Mouse (Mus musculus) forebrain, embryonic 12.5 days (tissue): ENCODE measurements around the gene Zfp568. TPM values are rescaled to one million over a fixed set of nuclear protein-coding genes. Genes with fewer than 3 reads are reported as not detected.

Experiments used
- ATAC-seq: fragments of 200-750 bp; cut with Nextera tagmentation; 2 replicates; pipeline ENCODE4 v1.8.0; 2017; ENCODE audit warnings: moderate TSS enrichment; ENCODE audit not compliant: low FRiP score
- H3K27ac ChIP-seq: fragments of 300-500 bp; sonication (generic); 2 replicates; pipeline ENCODE4 v1.5.1; 2016; ENCODE audit warnings: mild to moderate bottlenecking
- H3K27me3 ChIP-seq: fragments of 300-500 bp; sonication (generic); 2 replicates; pipeline ENCODE4 v1.6.1; 2016; ENCODE audit warnings: mild to moderate bottlenecking
- H3K36me3 ChIP-seq: fragments of 300-500 bp; sonication (generic); replicated peaks from 2 replicates; pipeline ENCODE4 v1.6.1; 2016; ENCODE audit warnings: mild to moderate bottlenecking
- H3K4me1 ChIP-seq: fragments of 300-500 bp; sonication (generic); 2 replicates; pipeline ENCODE4 v1.6.1; 2016
- H3K4me2 ChIP-seq: fragments of 300-500 bp; sonication (generic); 2 replicates; pipeline ENCODE4 v1.6.1; 2016; ENCODE audit warnings: mild to moderate bottlenecking, moderate library complexity
- H3K4me3 ChIP-seq: fragments of 300-500 bp; sonication (generic); replicated peaks from 2 replicates; pipeline ENCODE4 v1.5.1; 2016; ENCODE audit warnings: mild to moderate bottlenecking
- H3K9ac ChIP-seq: fragments of 300-500 bp; sonication (generic); 2 replicates; pipeline ENCODE4 v1.6.1; 2016; ENCODE audit warnings: mild to moderate bottlenecking
- H3K9me3 ChIP-seq: fragments of 300-500 bp; sonication (generic); 2 replicates; pipeline ENCODE4 v1.6.1; 2016
- WGBS: fragments of 180-500 bp; shearing (Covaris S2); methylation state at CpG from one replicate; pipeline ENCODE4 v1.1.7; 2016; 5-methylcytosine and 5-hydroxymethylcytosine counted together
- polyA plus RNA-seq: library from polyadenylated mRNA; unstranded; fragments of >200 nt; fragmentation: Nextera tagmentation; extraction: Ambion mirVana; gene quantifications from 2 replicates; pipeline ENCODE4 v1.2.1, GENCODE M21; 2016

Zfp568 gene
- polyA plus RNA-seq, 1 experiment from 2014 or later: 12.1 TPM

- Histone ChIP-seq H3K27me3 (no peaks in the 10 kb centered on the region), H3K9ac (no peak overlapping the region), H3K9me3 (no peaks in the 10 kb centered on the region), H3K36me3 (peaks cover 53% of the 10 kb centered on the region), H3K27ac (no peak overlapping the region), H3K4me1 (no peaks in the 10 kb centered on the region), H3K4me3 (no peak overlapping the region), H3K4me2 (no peak overlapping the region)
- 74% methylated on average over 4 of the region's 4 CpGs for WGBS
- no peak for ATAC-seq
Observed at GRCm38 (mm10) chr7:30027331-30027730, 43.6 kb downstream of the Zfp568 start.

DNA sequence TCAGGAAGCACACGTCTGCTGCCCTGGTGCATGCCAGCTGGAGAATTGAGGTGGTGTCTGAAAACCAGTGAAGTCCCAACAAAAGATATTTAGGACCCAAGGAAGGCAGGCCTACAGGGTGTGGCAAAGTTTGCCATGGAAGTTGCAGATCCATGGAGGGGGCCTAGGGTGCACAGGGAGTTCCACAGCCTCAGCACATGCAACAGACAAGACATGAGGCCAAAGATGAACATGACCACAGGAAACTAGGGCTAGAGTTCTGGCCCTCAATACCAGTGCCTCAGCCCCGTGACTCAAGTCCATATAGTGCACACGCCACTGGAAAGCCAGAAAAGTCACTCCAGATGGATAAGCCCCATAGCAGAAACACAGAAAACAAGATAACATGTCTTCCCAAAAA is 44.8 kb downstream of the Zfp568 start:
- Histone ChIP-seq H3K4me1 (no peaks in the 10 kb centered on the region), H3K36me3 (peaks cover 41% of the 10 kb centered on the region), H3K4me3 (no peak overlapping the region), H3K9ac (no peak overlapping the region), H3K27me3 (no peaks in the 10 kb centered on the region), H3K4me2 (no peak overlapping the region), H3K27ac (no peak overlapping the region), H3K9me3 (no peaks in the 10 kb centered on the region)
- WGBS: 89% methylated on average over 3 of the region's 3 CpGs
- no peak for ATAC-seq

GRCm38 (mm10) chr7:30030677-30031076 is 46.9 kb downstream of the Zfp568 start:
- Histone ChIP-seq H3K4me2 (no peak overlapping the region), H3K9ac (no peak overlapping the region), H3K36me3 (peaks cover 22% of the 10 kb centered on the region), H3K27ac (no peak overlapping the region), H3K27me3 (no peaks in the 10 kb centered on the region), H3K4me1 (no peaks in the 10 kb centered on the region), H3K4me3 (no peak overlapping the region), H3K9me3 (no peaks in the 10 kb centered on the region)
- ATAC-seq: no peak
- WGBS: 56% methylated on average over 6 of the region's 6 CpGs

DNA sequence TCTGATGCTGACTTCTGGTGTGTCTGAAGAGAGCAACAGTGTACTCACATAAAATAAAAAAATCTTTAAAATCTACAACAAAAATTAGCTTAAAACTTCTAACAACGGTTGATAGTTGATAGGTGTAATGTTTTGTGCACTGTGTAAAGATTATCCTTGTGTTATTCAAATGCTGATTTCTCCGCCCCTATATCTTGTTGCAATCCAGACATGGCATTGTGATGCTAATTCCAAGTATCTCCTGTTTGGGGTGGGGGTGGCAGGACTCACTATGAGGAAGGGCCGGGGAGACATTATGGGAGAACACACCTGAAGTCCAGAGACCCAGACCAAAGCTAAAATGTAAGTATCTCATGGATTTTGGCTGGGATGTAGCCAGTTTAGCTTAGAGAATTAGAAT is 47.6 kb downstream of the Zfp568 start:
- Histone ChIP-seq H3K27ac (no peak overlapping the region), H3K9me3 (no peaks in the 10 kb centered on the region), H3K4me3 (no peak overlapping the region), H3K36me3 (peaks cover 18% of the 10 kb centered on the region), H3K4me2 (no peak overlapping the region), H3K4me1 (no peaks in the 10 kb centered on the region), H3K27me3 (no peaks in the 10 kb centered on the region), H3K9ac (no peak overlapping the region)
- ATAC-seq: no peak
- WGBS: 77% methylated on average over 3 of the region's 3 CpGs

GRCm38 (mm10) chr7:30034331-30034730 is 50.6 kb downstream of the Zfp568 start:
- Histone ChIP-seq H3K4me3 (no peak overlapping the region), H3K4me2 (no peak overlapping the region), H3K9me3 (no peaks in the 10 kb centered on the region), H3K27me3 (no peaks in the 10 kb centered on the region), H3K4me1 (no peaks in the 10 kb centered on the region), H3K27ac (no peak overlapping the region), H3K36me3 (peaks cover 28% of the 10 kb centered on the region), H3K9ac (no peak overlapping the region)
- ATAC-seq: no peak
- WGBS: 94% methylated on average over 12 of the region's 12 CpGs

DNA sequence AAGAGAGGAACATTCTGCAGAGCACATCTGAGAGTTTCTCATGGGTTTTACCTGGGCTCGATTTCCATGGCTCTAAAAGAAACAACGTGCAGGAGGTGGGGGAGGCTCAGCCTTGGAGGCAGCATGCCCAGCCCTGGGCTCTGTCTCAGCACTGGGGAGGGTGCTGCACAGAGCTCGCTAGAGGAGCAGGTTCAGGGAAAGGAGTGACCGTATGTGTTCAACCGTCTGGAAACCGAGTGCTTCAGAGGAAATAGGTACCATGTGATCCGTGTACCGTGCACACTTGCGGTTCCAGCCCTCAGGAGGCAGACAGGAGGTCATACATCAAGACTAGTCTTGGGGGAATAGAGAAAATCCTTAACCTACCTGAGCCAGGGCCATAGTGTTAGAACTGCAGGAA is 60.6 kb downstream of the Zfp568 start:
- 62% methylated on average over 9 of the region's 9 CpGs for WGBS
- Histone ChIP-seq H3K27ac (no peak overlapping the region), H3K4me1 (no peaks in the 10 kb centered on the region), H3K9ac (no peak overlapping the region), H3K36me3 (no peaks in the 10 kb centered on the region; the same call in 1 of the 2 replicates), H3K9me3 (no peaks in the 10 kb centered on the region), H3K4me2 (no peak overlapping the region), H3K27me3 (no peaks in the 10 kb centered on the region), H3K4me3 (no peak overlapping the region)
- no peak for ATAC-seq

GRCm38 (mm10) chr7:30048126-30048525 is 64.4 kb downstream of the Zfp568 start:
- WGBS: 90% methylated on average over 4 of the region's 4 CpGs
- no peaks in the 10 kb centered on the region for H3K27me3 ChIP-seq

DNA sequence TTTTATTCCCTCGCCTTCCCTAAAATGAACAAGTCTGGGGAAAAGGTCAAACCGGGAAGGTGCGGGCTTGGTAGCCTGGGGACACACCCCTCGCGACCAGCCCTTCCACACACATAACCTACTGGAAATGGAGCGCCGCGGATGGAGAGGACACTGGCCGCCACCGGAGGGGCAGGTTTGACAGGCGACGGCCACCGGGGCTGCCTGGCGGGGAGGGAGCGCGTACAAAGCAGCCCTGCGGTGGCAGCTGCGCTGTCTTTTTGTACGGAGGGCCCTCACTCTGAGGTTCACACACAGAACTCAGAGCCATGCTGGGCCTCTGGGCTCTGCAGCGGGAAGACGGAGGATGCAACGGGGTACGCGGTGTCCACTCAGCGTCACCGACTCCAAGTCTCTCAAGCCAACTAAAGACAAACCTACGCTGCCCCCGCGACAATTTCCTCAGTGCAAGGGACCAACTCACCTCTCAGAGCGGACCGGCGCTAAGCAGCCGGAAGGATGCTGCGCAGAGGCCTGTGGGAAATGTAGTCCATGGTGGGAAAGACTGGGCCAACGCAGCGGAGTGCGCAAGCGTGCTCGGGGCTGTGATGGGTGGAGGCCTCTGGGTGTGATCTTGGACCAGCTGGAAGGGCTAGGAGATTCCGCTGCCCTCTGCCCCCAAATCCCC is 67.3 kb downstream of the Zfp568 start, which contains the start of gene Zfp14:
Gene Zfp14 (minus strand): TSS at position 499 of the 667 bp plus-strand sequence.
- peak; percentile 98 for ATAC-seq
- 1% methylated on average over 40 of the region's 40 CpGs for WGBS
- no peaks in the 10 kb centered on the region for H3K9me3 ChIP-seq
- no peaks in the 10 kb centered on the region for H3K27me3 ChIP-seq
- peak within 1 kb of the TSS; percentile 87 for H3K27ac ChIP-seq
- H3K9ac ChIP-seq: peak within 1 kb of the TSS; percentile 79
- peaks cover 11% of the 10 kb centered on the region for H3K36me3 ChIP-seq
- peak within 1 kb of the TSS; percentile 78 for H3K4me3 ChIP-seq
- peaks cover 11% of the 10 kb centered on the region for H3K4me1 ChIP-seq
- peak within 1 kb of the TSS; percentile 81 for H3K4me2 ChIP-seq

More at GRCm38 (mm10) chr7:30048126-30048525, 64.4 kb downstream of the Zfp568 start:
- Histone ChIP-seq H3K9ac (no peak overlapping the region), H3K4me2 (no peak overlapping the region), H3K4me3 (no peak overlapping the region), H3K27ac (no peak overlapping the region), H3K4me1 (peaks cover 11% of the 10 kb centered on the region), H3K36me3 (no peaks in the 10 kb centered on the region; the same call in 1 of the 2 replicates), H3K9me3 (no peaks in the 10 kb centered on the region)
- ATAC-seq: no peak

GRCm38 (mm10) chr7:30053591-30053990 is 69.8 kb downstream of the Zfp568 start:
- H3K27ac ChIP-seq: no peak overlapping the region

DNA sequence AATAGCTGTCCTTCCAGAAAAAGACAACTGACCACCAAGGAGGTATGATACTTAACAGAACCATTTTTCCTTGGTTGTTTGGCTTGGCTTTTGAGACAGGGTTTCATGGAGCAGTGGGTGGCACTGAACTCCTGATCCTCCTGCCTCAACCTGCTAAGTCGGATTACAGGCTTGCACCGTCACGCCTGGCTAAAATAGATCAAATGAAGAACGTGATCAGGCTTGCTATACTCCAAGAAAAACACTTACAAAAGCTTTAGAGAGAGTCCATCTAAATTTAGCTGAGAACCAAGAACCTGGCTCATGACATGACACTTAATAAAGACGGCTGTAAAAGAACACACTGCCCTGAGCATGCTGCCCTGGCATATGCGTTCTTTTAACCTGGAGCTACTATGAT is 76.6 kb downstream of the Zfp568 start:
- Histone ChIP-seq H3K27me3 (no peaks in the 10 kb centered on the region), H3K9ac (no peak overlapping the region), H3K27ac (no peak overlapping the region), H3K4me3 (no peak overlapping the region), H3K9me3 (no peaks in the 10 kb centered on the region), H3K4me2 (no peak overlapping the region), H3K4me1 (no peaks in the 10 kb centered on the region), H3K36me3 (peaks cover 78% of the 10 kb centered on the region)
- ATAC-seq: no peak
- WGBS: 86% methylated on average over 6 of the region's 6 CpGs

More at GRCm38 (mm10) chr7:30053591-30053990, 69.8 kb downstream of the Zfp568 start:
- H3K9me3 ChIP-seq: no peaks in the 10 kb centered on the region
- WGBS: 7% methylated on average over 3 of the region's 3 CpGs
- no peaks in the 10 kb centered on the region for H3K27me3 ChIP-seq
- H3K36me3 ChIP-seq: peaks cover 29% of the 10 kb centered on the region
- no peak for ATAC-seq
- peaks cover 11% of the 10 kb centered on the region for H3K4me1 ChIP-seq
- H3K9ac ChIP-seq: no peak overlapping the region
- H3K4me2 ChIP-seq: no peak overlapping the region
- H3K4me3 ChIP-seq: no peak overlapping the region

DNA sequence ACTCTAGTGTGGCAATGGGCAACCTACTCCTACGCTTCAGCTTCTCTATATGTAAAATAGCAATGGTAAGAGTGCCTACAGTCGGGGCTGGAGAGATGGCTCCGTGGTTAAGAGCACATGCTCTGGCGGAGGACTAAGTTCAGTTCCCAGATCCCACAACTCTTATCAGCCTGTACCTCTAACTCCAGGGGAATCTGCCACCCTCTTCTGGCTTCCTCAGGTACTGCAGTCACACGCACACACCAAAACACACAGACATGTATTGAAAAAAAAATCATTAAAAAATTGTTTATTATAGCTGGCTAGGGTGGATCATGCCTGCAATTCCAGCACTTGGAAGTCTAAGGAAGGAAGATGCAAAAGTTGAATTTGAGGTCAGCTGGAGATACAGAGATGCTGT is 78.7 kb downstream of the Zfp568 start:
- Histone ChIP-seq H3K9me3 (no peaks in the 10 kb centered on the region), H3K27ac (no peak overlapping the region), H3K4me1 (no peaks in the 10 kb centered on the region), H3K4me3 (no peak overlapping the region), H3K9ac (no peak overlapping the region), H3K27me3 (no peaks in the 10 kb centered on the region), H3K36me3 (peaks cover 70% of the 10 kb centered on the region), H3K4me2 (no peak overlapping the region)
- no peak for ATAC-seq
- 87% methylated on average over 5 of the region's 5 CpGs for WGBS

- Histone ChIP-seq H3K4me1 (no peaks in the 10 kb centered on the region), H3K9me3 (no peaks in the 10 kb centered on the region), H3K4me2 (no peak overlapping the region), H3K9ac (no peak overlapping the region), H3K27me3 (no peaks in the 10 kb centered on the region), H3K4me3 (no peak overlapping the region), H3K27ac (no peak overlapping the region), H3K36me3 (peaks cover 73% of the 10 kb centered on the region)
- no peak for ATAC-seq
- 87% methylated on average over 5 of the region's 5 CpGs for WGBS
Observed at GRCm38 (mm10) chr7:30064622-30065021, 80.9 kb downstream of the Zfp568 start.
